Mouse (Mus musculus) adrenal gland, adult 2 months (tissue): ENCODE measurements around the gene Magi1. TPM values are rescaled to one million over a fixed set of nuclear protein-coding genes. Genes with fewer than 3 reads are reported as not detected.

Source experiments
- DNase-seq: peaks from one replicate; pipeline ENCODE4 v3.0.0; 2021
- polyA plus RNA-seq: library from polyadenylated mRNA; depleted of rRNA; stranded (reverse); fragments of >200 nt; gene quantifications from 2 replicates; pipeline ENCODE4 v1.2.3, GENCODE M21; 2012
- total RNA-seq, 2 experiments: library from RNA; stranded (reverse); gene quantifications; 2 replicates each; pipeline ENCODE4 v1.2.3; 2021

Magi1 gene
- total and polyA plus RNA-seq, 3 experiments: 1.6 to 27.3 (median 10.8) TPM

GRCm38 (mm10) chr6:93727630-93728178, 556.0 kb downstream of the Magi1 start:
- DNase-seq: no peak

GRCm38 (mm10) chr6:93726829-93727455, 556.8 kb downstream of the Magi1 start:
- DNase-seq: peak; percentile 38

GRCm38 (mm10) chr6:93726121-93726520, 557.6 kb downstream of the Magi1 start:
- DNase-seq: no peak

GRCm38 (mm10) chr6:93724749-93725148, 559.0 kb downstream of the Magi1 start:
- no peak for DNase-seq

- no peak for DNase-seq
Observed at GRCm38 (mm10) chr6:93723226-93723625, 560.5 kb downstream of the Magi1 start.

- DNase-seq: no peak
Observed at GRCm38 (mm10) chr6:93719532-93719931, 564.2 kb downstream of the Magi1 start.

GRCm38 (mm10) chr6:93718385-93718784, 565.3 kb downstream of the Magi1 start:
- no peak for DNase-seq

GRCm38 (mm10) chr6:93717826-93718375, 565.8 kb downstream of the Magi1 start:
- no peak for DNase-seq

GRCm38 (mm10) chr6:93716686-93717625, 566.8 kb downstream of the Magi1 start:
- DNase-seq: no peak

GRCm38 (mm10) chr6:93715181-93716180, 568.2 kb downstream of the Magi1 start:
- DNase-seq: no peak

GRCm38 (mm10) chr6:93704350-93704749, 579.4 kb downstream of the Magi1 start:
- no peak for DNase-seq

- DNase-seq: peak; percentile 46
Observed at GRCm38 (mm10) chr6:93699436-93699835, 584.3 kb downstream of the Magi1 start.

GRCm38 (mm10) chr6:93697956-93698355, 585.8 kb downstream of the Magi1 start:
- DNase-seq: no peak

GRCm38 (mm10) chr6:93678766-93679165, 605.0 kb downstream of the Magi1 start:
- no peak for DNase-seq

GRCm38 (mm10) chr6:93666731-93667130, 617.0 kb downstream of the Magi1 start:
- no peak for DNase-seq

- no peak for DNase-seq
Observed at GRCm38 (mm10) chr6:93665056-93665805, 618.5 kb downstream of the Magi1 start.

- no peak for DNase-seq
Observed at GRCm38 (mm10) chr6:93661139-93661538, 622.6 kb downstream of the Magi1 start.

- no peak for DNase-seq
Observed at GRCm38 (mm10) chr6:93659534-93659933, 624.2 kb downstream of the Magi1 start.

GRCm38 (mm10) chr6:93657187-93657974, 626.3 kb downstream of the Magi1 start:
- peak; percentile 71 for DNase-seq
